Mouse (Mus musculus) myocyte (in vitro differentiated cells): ENCODE data around the gene Trit1.

Source experiments
- CEBPB ChIP-seq: IDR thresholded peaks from 2 replicates; pipeline ENCODE4 v1.6.1; 2011; ENCODE audit warnings: mild to moderate bottlenecking, moderate library complexity; ENCODE audit not compliant: poor library complexity, insufficient read depth, severe bottlenecking
- E2F4 ChIP-seq: IDR thresholded peaks from one replicate; pipeline ENCODE4 v1.6.1; 2011; ENCODE audit warnings: mild to moderate bottlenecking, control low read depth, moderate library complexity; ENCODE audit not compliant: insufficient read depth
- MAX ChIP-seq: IDR thresholded peaks from one replicate; pipeline ENCODE4 v1.6.1; 2011; ENCODE audit warnings: low read depth, mild to moderate bottlenecking, control low read depth
- MYOD1 ChIP-seq, 3 experiments: IDR thresholded peaks; one replicate each; pipeline ENCODE4 v1.6.1; 2011; ENCODE audit warnings: control low read depth in 2 of 3, low read depth in 2 of 3, mild to moderate bottlenecking in 2 of 3, moderate library complexity in 1 of 3; ENCODE audit not compliant: insufficient read length in 2 of 3, control insufficient read depth in 1 of 3
- MYOG ChIP-seq, 3 experiments: IDR thresholded peaks; one replicate each; pipeline ENCODE4 v1.6.1; 2011; ENCODE audit warnings: control low read depth in 2 of 3, low read depth in 2 of 3, mild to moderate bottlenecking in 2 of 3; ENCODE audit not compliant: insufficient read length in 2 of 3, control insufficient read depth in 1 of 3, insufficient read depth in 1 of 3
- POLR2A ChIP-seq: IDR thresholded peaks from one replicate; pipeline ENCODE4 v1.6.1; 2011; ENCODE audit warnings: low read depth, mild to moderate bottlenecking, control low read depth, moderate library complexity; ENCODE audit not compliant: insufficient read length
- POLR2AphosphoS2 ChIP-seq: IDR thresholded peaks from one replicate; pipeline ENCODE4 v1.6.1; 2011; ENCODE audit warnings: low read depth, control low read depth; ENCODE audit not compliant: insufficient read length
- SRF ChIP-seq: IDR thresholded peaks from one replicate; pipeline ENCODE4 v1.6.1; 2011; ENCODE audit warnings: low read depth; ENCODE audit not compliant: control insufficient read depth, insufficient read length
- TCF12 ChIP-seq: IDR thresholded peaks from one replicate; pipeline ENCODE4 v1.6.1; 2011; ENCODE audit warnings: mild to moderate bottlenecking, control low read depth; ENCODE audit not compliant: poor library complexity, insufficient read depth, severe bottlenecking
- TCF3 ChIP-seq: IDR thresholded peaks from one replicate; pipeline ENCODE4 v1.6.1; 2011; ENCODE audit warnings: low read depth, control low read depth; ENCODE audit not compliant: insufficient read length
- USF1 ChIP-seq: IDR thresholded peaks from one replicate; pipeline ENCODE4 v1.6.1; 2011; ENCODE audit warnings: low read depth, mild to moderate bottlenecking, control low read depth, moderate library complexity

GRCm38 (mm10) chr4:123083323-123083902 is 67.0 kb downstream of the Trit1 start:
- no peak for TF ChIP-seq POLR2A
- no peak for TF ChIP-seq POLR2AphosphoS2
- no peak for TF ChIP-seq E2F4
- no peak for TF ChIP-seq USF1
- no peak for TF ChIP-seq MYOD1 (IDR thresholded peaks at IDR 0.05; ENCODE audit: control insufficient read depth in 1 of 3, insufficient read length in 2 of 3, low read depth in 2 of 3)
- TF ChIP-seq MYOG (IDR thresholded peaks at IDR 0.05; ENCODE audit: control insufficient read depth in 1 of 3, insufficient read depth in 1 of 3, insufficient read length in 2 of 3, low read depth in 2 of 3) = no peak
- TF ChIP-seq MAX = no peak
- no peak for TF ChIP-seq TCF12
- TF ChIP-seq CEBPB = no peak
- no peak for TF ChIP-seq SRF
- no peak for TF ChIP-seq TCF3
